Mouse (Mus musculus): ENCODE measurements around the gene Asna1. TPM values are rescaled to one million over a fixed set of nuclear protein-coding genes. Genes with fewer than 3 reads are reported as not detected.

The Asna1 gene
- polyA plus RNA-seq, 1 experiment, result 46.6 TPM

- Histone ChIP-seq H3K4me1 (ENCODE audit: control insufficient read depth, insufficient read depth, low read length) (peaks cover 7% of the 10 kb centered on the region; the same call in 1 of the 2 replicates), H3K4me3 (replicated peaks; ENCODE audit: control insufficient read depth, low read depth, low read length) (no peak overlapping the region), H3K27ac (ENCODE audit: control insufficient read depth, insufficient read depth, low read depth, low read length, poor library complexity) (no peak overlapping the region)
- no peak for TF ChIP-seq CTCF (IDR thresholded peaks at IDR 0.05; ENCODE audit: control insufficient read depth, insufficient read depth, low read length)
- TF ChIP-seq POLR2A (IDR thresholded peaks at IDR 0.05; ENCODE audit: borderline replicate concordance, control insufficient read depth, low read depth, low read length), result no peak
- WGBS, result 85% methylated on average over 1 of the region's 1 CpGs
Measured at GRCm38 (mm10) chr8:84973079-84973478, 52.0 kb downstream of the Asna1 start.

- peaks cover 10% of the 10 kb centered on the region; the same call in 1 of the 2 replicates for H3K4me1 ChIP-seq (ENCODE audit: control insufficient read depth, insufficient read depth, low read length)
- WGBS, result 61% methylated on average over 5 of the region's 5 CpGs
Measured at GRCm38 (mm10) chr8:84970913-84971312, 54.2 kb downstream of the Asna1 start.

GRCm38 (mm10) chr8:84970135-84970790 lies 54.8 kb downstream of the Asna1 start:
- WGBS, result 15% methylated on average over 21 of the region's 21 CpGs
- TF ChIP-seq POLR2A (IDR thresholded peaks at IDR 0.05; ENCODE audit: borderline replicate concordance, control insufficient read depth, low read depth, low read length) (peak; percentile 18; the same call in 1 of the 2 replicates), CTCF (IDR thresholded peaks at IDR 0.05; ENCODE audit: control insufficient read depth, insufficient read depth, low read length) (no peak)
- H3K4me1 ChIP-seq (ENCODE audit: control insufficient read depth, insufficient read depth, low read length), result peaks cover 10% of the 10 kb centered on the region; the same call in 1 of the 2 replicates
- peak overlapping the region; percentile 80 for H3K4me3 ChIP-seq (replicated peaks; ENCODE audit: control insufficient read depth, low read depth, low read length)
- H3K27ac ChIP-seq (ENCODE audit: control insufficient read depth, insufficient read depth, low read depth, low read length, poor library complexity), result peak overlapping the region; percentile 86

More at GRCm38 (mm10) chr8:84970913-84971312, 54.2 kb downstream of the Asna1 start:
- H3K27ac ChIP-seq (ENCODE audit: control insufficient read depth, insufficient read depth, low read depth, low read length, poor library complexity), result peak overlapping the region; percentile 86
- TF ChIP-seq CTCF (IDR thresholded peaks at IDR 0.05; ENCODE audit: control insufficient read depth, insufficient read depth, low read length) (no peak), POLR2A (IDR thresholded peaks at IDR 0.05; ENCODE audit: borderline replicate concordance, control insufficient read depth, low read depth, low read length) (peak; percentile 80)
- peak overlapping the region; percentile 80 for H3K4me3 ChIP-seq (replicated peaks; ENCODE audit: control insufficient read depth, low read depth, low read length)

- under 1% methylated on average over 56 of the region's 56 CpGs for WGBS
- H3K4me1 ChIP-seq (ENCODE audit: control insufficient read depth, insufficient read depth, low read length), result peaks cover 12% of the 10 kb centered on the region
- peak within 1 kb of the TSS; percentile 86 for H3K27ac ChIP-seq (ENCODE audit: control insufficient read depth, insufficient read depth, low read depth, low read length, poor library complexity)
- peak; percentile 61; the same call in 1 of the 2 replicates for TF ChIP-seq POLR2A (IDR thresholded peaks at IDR 0.05; ENCODE audit: borderline replicate concordance, control insufficient read depth, low read depth, low read length)
- TF ChIP-seq CTCF (IDR thresholded peaks at IDR 0.05; ENCODE audit: control insufficient read depth, insufficient read depth, low read length), result 0 out of 2 replicates have a peak, but pooled peaks have one; percentile 6
- peak within 1 kb of the TSS; percentile 80 for H3K4me3 ChIP-seq (replicated peaks; ENCODE audit: control insufficient read depth, low read depth, low read length)
Measured at GRCm38 (mm10) chr8:84969241-84970134, 55.6 kb downstream of the Asna1 start, which contains the start of the genes Gm49661, Prdx2 and Rnaseh2a. Gm49661 (minus strand) TSS chr8:84969433. Prdx2 (plus strand) TSS chr8:84969587. Rnaseh2a (minus strand) TSS chr8:84969767.

- WGBS, result 3% methylated on average over 2 of the region's 2 CpGs
- H3K27ac ChIP-seq (ENCODE audit: control insufficient read depth, insufficient read depth, low read depth, low read length, poor library complexity), result peak overlapping the region; percentile 86
- no peak for TF ChIP-seq POLR2A (IDR thresholded peaks at IDR 0.05; ENCODE audit: borderline replicate concordance, control insufficient read depth, low read depth, low read length)
- TF ChIP-seq CTCF (IDR thresholded peaks at IDR 0.05; ENCODE audit: control insufficient read depth, insufficient read depth, low read length), result no peak
- H3K4me3 ChIP-seq (replicated peaks; ENCODE audit: control insufficient read depth, low read depth, low read length), result peak overlapping the region; percentile 12
- peaks cover 12% of the 10 kb centered on the region for H3K4me1 ChIP-seq (ENCODE audit: control insufficient read depth, insufficient read depth, low read length)
Measured at GRCm38 (mm10) chr8:84968650-84969049, 56.4 kb downstream of the Asna1 start.

Other genes with a start within 250 kb of the Asna1 start
- 20.6 and 23.7 TPM in 2 replicates for gene Nfix, start 224.9 kb downstream of the Asna1 start, polyA plus RNA-seq (2011; ENCODE audit: insufficient read depth, insufficient read length, low replicate concordance, missing spikeins)
- 2.2 and 3.3 TPM in 2 replicates for gene Dand5, start 202.5 kb downstream of the Asna1 start, polyA plus RNA-seq (2011; ENCODE audit: insufficient read depth, insufficient read length, low replicate concordance, missing spikeins)
- 9.2 and 20.5 TPM in 2 replicates for gene Gadd45gip1, start 193.8 kb downstream of the Asna1 start, polyA plus RNA-seq (2011; ENCODE audit: insufficient read depth, insufficient read length, low replicate concordance, missing spikeins)
- gene Rad23a, start 184.6 kb downstream of the Asna1 start, polyA plus RNA-seq (2011; ENCODE audit: insufficient read depth, insufficient read length, low replicate concordance, missing spikeins), result 169 and 222 TPM in 2 replicates
- gene Calr, start 178.3 kb downstream of the Asna1 start, polyA plus RNA-seq (2011; ENCODE audit: insufficient read depth, insufficient read length, low replicate concordance, missing spikeins), result 342 and 475 TPM in 2 replicates
- 36.6 and 59.1 TPM in 2 replicates for gene Farsa, start 168.3 kb downstream of the Asna1 start, polyA plus RNA-seq (2011; ENCODE audit: insufficient read depth, insufficient read length, low replicate concordance, missing spikeins)
- 32.6 and 36.7 TPM in 2 replicates for gene Syce2, start 153.2 kb downstream of the Asna1 start, polyA plus RNA-seq (2011; ENCODE audit: insufficient read depth, insufficient read length, low replicate concordance, missing spikeins)
- gene Gcdh, start 131.4 kb downstream of the Asna1 start, polyA plus RNA-seq (2011; ENCODE audit: insufficient read depth, insufficient read length, low replicate concordance, missing spikeins), result 19.1 and 33.0 TPM in 2 replicates
- 142 and 168 TPM in 2 replicates for gene Klf1, start 123.4 kb downstream of the Asna1 start, polyA plus RNA-seq (2011; ENCODE audit: insufficient read depth, insufficient read length, low replicate concordance, missing spikeins)
- gene Dnase2a, start 116.7 kb downstream of the Asna1 start, polyA plus RNA-seq (2011; ENCODE audit: insufficient read depth, insufficient read length, low replicate concordance, missing spikeins), result 35.0 and 54.0 TPM in 2 replicates
- gene Mast1, start 87.9 kb downstream of the Asna1 start, polyA plus RNA-seq (2011; ENCODE audit: insufficient read depth, insufficient read length, low replicate concordance, missing spikeins), result not detected in 2 replicates
- gene Rtbdn, start 78.3 kb downstream of the Asna1 start, polyA plus RNA-seq (2011; ENCODE audit: insufficient read depth, insufficient read length, low replicate concordance, missing spikeins), result not detected in 2 replicates
- not detected in 2 replicates for gene Gm49661, start 55.8 kb downstream of the Asna1 start, polyA plus RNA-seq (2011; ENCODE audit: insufficient read depth, insufficient read length, low replicate concordance, missing spikeins)
- gene Prdx2, start 55.7 kb downstream of the Asna1 start, polyA plus RNA-seq (2011; ENCODE audit: insufficient read depth, insufficient read length, low replicate concordance, missing spikeins), result 1,113 and 1,804 TPM in 2 replicates
- gene Rnaseh2a, start 55.5 kb downstream of the Asna1 start, polyA plus RNA-seq (2011; ENCODE audit: insufficient read depth, insufficient read length, low replicate concordance, missing spikeins), result 40.8 and 54.9 TPM in 2 replicates
- gene Junb, start 46.6 kb downstream of the Asna1 start, polyA plus RNA-seq (2011; ENCODE audit: insufficient read depth, insufficient read length, low replicate concordance, missing spikeins), result 11.1 and 18.4 TPM in 2 replicates
- gene Hook2, start 34.7 kb downstream of the Asna1 start, polyA plus RNA-seq (2011; ENCODE audit: insufficient read depth, insufficient read length, low replicate concordance, missing spikeins), result 3.5 and 7.3 TPM in 2 replicates
- not detected in 2 replicates for gene Best2, start 10.8 kb downstream of the Asna1 start, polyA plus RNA-seq (2011; ENCODE audit: insufficient read depth, insufficient read length, low replicate concordance, missing spikeins)
- 240 and 300 TPM in 2 replicates for gene Trir, start 1.5 kb upstream of the Asna1 start, polyA plus RNA-seq (2011; ENCODE audit: insufficient read depth, insufficient read length, low replicate concordance, missing spikeins)
- gene Tnpo2, start 11.6 kb upstream of the Asna1 start, polyA plus RNA-seq (2011; ENCODE audit: insufficient read depth, insufficient read length, low replicate concordance, missing spikeins), result 35.5 and 49.9 TPM in 2 replicates
- 4.1 and 14.3 TPM in 2 replicates for gene Fbxw9, start 34.8 kb upstream of the Asna1 start, polyA plus RNA-seq (2011; ENCODE audit: insufficient read depth, insufficient read length, low replicate concordance, missing spikeins)
- 4.3 TPM in 1 of 2 replicates, not detected in the other for gene Gm5741, start 42.7 kb upstream of the Asna1 start, polyA plus RNA-seq (2011; ENCODE audit: insufficient read depth, insufficient read length, low replicate concordance, missing spikeins)
- 31.0 and 39.6 TPM in 2 replicates for gene Dhps, start 46.5 kb upstream of the Asna1 start, polyA plus RNA-seq (2011; ENCODE audit: insufficient read depth, insufficient read length, low replicate concordance, missing spikeins)
- 26.9 and 42.0 TPM in 2 replicates for gene Wdr83os, start 55.5 kb upstream of the Asna1 start, polyA plus RNA-seq (2011; ENCODE audit: insufficient read depth, insufficient read length, low replicate concordance, missing spikeins)
- 57.4 and 100 TPM in 2 replicates for gene Wdr83, start 56.0 kb upstream of the Asna1 start, polyA plus RNA-seq (2011; ENCODE audit: insufficient read depth, insufficient read length, low replicate concordance, missing spikeins)
- 19.2 and 64.3 TPM in 2 replicates for gene Man2b1, start 58.0 kb upstream of the Asna1 start, polyA plus RNA-seq (2011; ENCODE audit: insufficient read depth, insufficient read length, low replicate concordance, missing spikeins)
- not detected in 2 replicates for gene Zfp791, start 97.8 kb upstream of the Asna1 start, polyA plus RNA-seq (2011; ENCODE audit: insufficient read depth, insufficient read length, low replicate concordance, missing spikeins)
- not detected in 2 replicates for gene Cks1brt, start 126.6 kb upstream of the Asna1 start, polyA plus RNA-seq (2011; ENCODE audit: insufficient read depth, insufficient read length, low replicate concordance, missing spikeins)
- not detected in 2 replicates for gene Olfr371, start 200.7 kb upstream of the Asna1 start, polyA plus RNA-seq (2011; ENCODE audit: insufficient read depth, insufficient read length, low replicate concordance, missing spikeins)